ENCODE assay signal across 16 mouse cellular contexts in the genomic region with DNA sequence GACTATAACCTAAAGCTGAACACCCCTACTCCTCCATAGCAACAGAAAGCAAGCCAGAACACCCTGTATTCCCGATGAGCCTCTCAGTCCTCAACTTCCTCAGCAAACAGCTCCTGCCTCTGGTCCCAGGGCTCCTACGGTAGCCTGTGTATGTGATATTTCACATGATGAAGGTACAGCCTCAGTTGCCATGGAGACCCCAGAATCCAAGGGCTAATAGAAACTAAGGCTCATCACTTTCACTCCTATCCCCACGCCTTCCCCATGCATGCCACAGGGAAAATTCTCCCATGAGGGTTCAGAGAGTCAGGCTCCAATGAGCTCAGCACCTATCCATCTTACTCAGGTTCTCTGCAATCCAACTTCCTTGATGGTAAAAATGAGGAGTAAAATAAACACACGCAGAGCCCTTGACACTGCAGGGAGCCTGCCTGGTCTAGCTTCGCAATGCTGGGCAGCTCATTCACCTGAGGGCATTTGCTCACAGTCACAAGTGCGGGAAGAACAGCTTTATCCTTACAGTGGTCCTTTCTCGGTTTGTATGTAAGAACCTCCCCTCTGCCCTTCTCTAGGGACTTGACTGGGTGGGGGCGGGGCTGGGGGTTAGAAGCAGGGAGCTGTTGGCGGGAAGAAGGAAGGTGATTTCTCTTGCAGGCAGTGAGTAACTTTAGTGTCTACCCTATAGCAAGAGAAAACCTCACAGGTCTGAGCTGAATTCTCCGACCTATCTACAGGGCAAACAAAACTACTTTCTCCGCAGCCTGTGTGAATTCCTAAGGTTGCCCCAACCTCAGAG. TPM values are rescaled to one million over a fixed set of nuclear protein-coding genes. Genes with fewer than 3 reads are reported as not detected.
DNase-seq lines count a peak whose midpoint lies in the region; ATAC-seq and TF ChIP-seq lines count a peak whose summit lies in the region.
"Had no signal": no experiment of that assay in that cellular context is flagged by ENCODE, and none has a peak within 500 bp of the region (broad histone marks: within the 10 kb centered on the region; RNA-seq: fewer than 3 reads in every experiment).

No protein-coding gene starts in this region.

- no peak for DNase-seq in lung, postnatal 14 days
- no peak for DNase-seq in embryonic facial prominence, embryonic 10.5 days (ENCODE audit: low spot score)
- peak; percentile 46 for DNase-seq in hindbrain, postnatal 0 days (ENCODE audit: low spot score)
- DNase-seq in ovary, postnatal 14 days (ENCODE audit: low spot score) = no peak
- no peak for DNase-seq in gastrocnemius, adult 8-10 months (ENCODE audit: low spot score in 2 of 2)
- no peak for DNase-seq in ovary, adult 18-20 months (ENCODE audit: low spot score)
- DNase-seq: cerebellum, adult 11 months; gastrocnemius, postnatal 25 days; lung, adult 18-20 months had no signal

- H3K4me2 ChIP-seq in lung, embryonic 16.5 days (ENCODE audit: low read depth, low read length) = no peak overlapping the region
- no peak overlapping the region for H3K4me2 ChIP-seq in hindbrain, postnatal 0 days (ENCODE audit: low read depth, low read length)
- no peak overlapping the region for H3K4me2 ChIP-seq in neural tube, embryonic 15.5 days
- H3K4me2 ChIP-seq: embryonic facial prominence, embryonic 13.5 days; limb, embryonic 12.5 days; neural tube, embryonic 12.5 days had no signal

- H3K9ac ChIP-seq in lung, embryonic 16.5 days (ENCODE audit: low read length) = 0 out of 2 replicates have a peak overlapping the region, but pooled peaks have one; percentile 29
- H3K9ac ChIP-seq in hindbrain, postnatal 0 days (replicated peaks; ENCODE audit: low read length) = no peak overlapping the region
- H3K9ac ChIP-seq in neural tube, embryonic 15.5 days (replicated peaks) = no peak overlapping the region
- H3K9ac ChIP-seq: embryonic facial prominence, embryonic 13.5 days; limb, embryonic 12.5 days; neural tube, embryonic 12.5 days had no signal

- no peak overlapping the region for H3K4me3 ChIP-seq in lung, embryonic 16.5 days (ENCODE audit: low read length)
- no peak overlapping the region for H3K4me3 ChIP-seq in embryonic facial prominence, embryonic 10.5 days
- no peak overlapping the region for H3K4me3 ChIP-seq in hindbrain, postnatal 0 days (ENCODE audit: low read length)
- no peak overlapping the region for H3K4me3 ChIP-seq in neural tube, embryonic 15.5 days (replicated peaks)
- H3K4me3 ChIP-seq: embryonic facial prominence, embryonic 13.5 days; limb, embryonic 12.5 days; neural tube, embryonic 12.5 days had no signal

- no peak for TF ChIP-seq CTCF in hindbrain, postnatal 0 days (IDR thresholded peaks at IDR 0.05; ENCODE audit: low read depth)

- no peak for ATAC-seq in lung, embryonic 16.5 days (ENCODE audit: low read depth)
- peak; percentile 45; the same call in 1 of the 2 replicates for ATAC-seq in hindbrain, postnatal 0 days
- peak; percentile 38 for ATAC-seq in neural tube, embryonic 15.5 days (ENCODE audit: low FRiP score)
- ATAC-seq: forebrain, embryonic 16.5 days had no signal

- no peaks in the 10 kb centered on the region for H3K27me3 ChIP-seq in lung, embryonic 16.5 days (ENCODE audit: control insufficient read depth, insufficient read depth, low read depth, low read length)
- 0 out of 2 replicates have a peak, but pooled peaks cover 5% of the 10 kb centered on the region for H3K27me3 ChIP-seq in embryonic facial prominence, embryonic 10.5 days (replicated peaks; ENCODE audit: low read depth, poor library complexity, severe bottlenecking)
- H3K27me3 ChIP-seq in hindbrain, postnatal 0 days (ENCODE audit: insufficient read depth, low read length) = no peaks in the 10 kb centered on the region
- no peaks in the 10 kb centered on the region for H3K27me3 ChIP-seq in neural tube, embryonic 15.5 days (replicated peaks)
- H3K27me3 ChIP-seq: embryonic facial prominence, embryonic 13.5 days; limb, embryonic 12.5 days; neural tube, embryonic 12.5 days had no signal

- no peak overlapping the region for H3K27ac ChIP-seq in lung, embryonic 16.5 days (ENCODE audit: low read length)
- peak overlapping the region; percentile 65 for H3K27ac ChIP-seq in embryonic facial prominence, embryonic 10.5 days (replicated peaks)
- no peak overlapping the region for H3K27ac ChIP-seq in hindbrain, postnatal 0 days
- no peak overlapping the region for H3K27ac ChIP-seq in neural tube, embryonic 15.5 days (replicated peaks)
- H3K27ac ChIP-seq: embryonic facial prominence, embryonic 13.5 days; limb, embryonic 12.5 days; neural tube, embryonic 12.5 days had no signal

- 31% methylated on average over 11 of the region's 11 CpGs for WGBS in lung, embryonic 16.5 days
- 44% methylated on average over 11 of the region's 11 CpGs for WGBS in embryonic facial prominence, embryonic 10.5 days
- 40% methylated on average over 11 of the region's 11 CpGs for WGBS in hindbrain, postnatal 0 days
- 36% methylated on average over 11 of the region's 11 CpGs for WGBS in neural tube, embryonic 15.5 days

- H3K36me3 ChIP-seq in lung, embryonic 16.5 days (ENCODE audit: control insufficient read depth, insufficient read depth, low read length) = no peaks in the 10 kb centered on the region
- no peaks in the 10 kb centered on the region for H3K36me3 ChIP-seq in embryonic facial prominence, embryonic 10.5 days (replicated peaks)
- no peaks in the 10 kb centered on the region for H3K36me3 ChIP-seq in hindbrain, postnatal 0 days (ENCODE audit: insufficient read depth, low read length)
- H3K36me3 ChIP-seq in neural tube, embryonic 15.5 days = no peaks in the 10 kb centered on the region
- H3K36me3 ChIP-seq: embryonic facial prominence, embryonic 13.5 days; limb, embryonic 12.5 days; neural tube, embryonic 12.5 days had no signal

- no peaks in the 10 kb centered on the region for H3K9me3 ChIP-seq in lung, embryonic 16.5 days (ENCODE audit: control insufficient read depth, low read length)
- no peaks in the 10 kb centered on the region for H3K9me3 ChIP-seq in embryonic facial prominence, embryonic 10.5 days
- H3K9me3 ChIP-seq in hindbrain, postnatal 0 days (ENCODE audit: low read length) = no peaks in the 10 kb centered on the region
- H3K9me3 ChIP-seq in neural tube, embryonic 15.5 days (replicated peaks) = no peaks in the 10 kb centered on the region
- H3K9me3 ChIP-seq: embryonic facial prominence, embryonic 13.5 days; limb, embryonic 12.5 days; neural tube, embryonic 12.5 days had no signal

- peaks cover 7% of the 10 kb centered on the region for H3K4me1 ChIP-seq in lung, embryonic 16.5 days (replicated peaks; ENCODE audit: control insufficient read depth, insufficient read depth, low read length)
- peaks cover 24% of the 10 kb centered on the region for H3K4me1 ChIP-seq in embryonic facial prominence, embryonic 10.5 days
- H3K4me1 ChIP-seq in hindbrain, postnatal 0 days (ENCODE audit: insufficient read depth, low read length) = peaks cover 21% of the 10 kb centered on the region
- peaks cover 26% of the 10 kb centered on the region for H3K4me1 ChIP-seq in neural tube, embryonic 15.5 days

RNA-seq across cellular contexts. Expression of gene Apod, which starts 15.2 kb away (rescaled TPM):
- polyA plus RNA-seq in lung, embryonic 16.5 days (2015; fragmentation: Nextera tagmentation; extraction: Ambion mirVana) = 0.38 and 1.2 TPM in 2 replicates
- 5.0 and 6.1 TPM in 2 replicates for polyA plus RNA-seq in embryonic facial prominence, embryonic 10.5 days (2016; fragmentation: Nextera tagmentation; extraction: Ambion mirVana)
- total RNA-seq in hindbrain, postnatal 0 days (2014; rRNA removed) = 48.1 and 68.5 TPM in 2 replicates
- polyA plus RNA-seq in hindbrain, postnatal 0 days (2015; fragmentation: Nextera tagmentation; extraction: Ambion mirVana) = 293 and 295 TPM in 2 replicates
- polyA plus RNA-seq in neural tube, embryonic 15.5 days (2015; fragmentation: Nextera tagmentation; extraction: Ambion mirVana) = 48.8 and 54.0 TPM in 2 replicates
- total RNA-seq in gastrocnemius, adult 8-10 months (2022) = 10 to 100 TPM; 12.2 to 60.0 (median 32.3) TPM
- total RNA-seq: megakaryocyte progenitor cell, adult 5-6 weeks had no signal

RNA-seq across cellular contexts. Expression of gene Ppp1r2, which starts 24.3 kb away (rescaled TPM):
- polyA plus RNA-seq in lung, embryonic 16.5 days (2015; fragmentation: Nextera tagmentation; extraction: Ambion mirVana) = 110 and 116 TPM in 2 replicates
- 87.2 and 91.8 TPM in 2 replicates for polyA plus RNA-seq in embryonic facial prominence, embryonic 10.5 days (2016; fragmentation: Nextera tagmentation; extraction: Ambion mirVana)
- 53.4 and 59.6 TPM in 2 replicates for total RNA-seq in hindbrain, postnatal 0 days (2014; rRNA removed)
- 104 TPM in 2 replicates for polyA plus RNA-seq in hindbrain, postnatal 0 days (2015; fragmentation: Nextera tagmentation; extraction: Ambion mirVana)
- polyA plus RNA-seq in neural tube, embryonic 15.5 days (2015; fragmentation: Nextera tagmentation; extraction: Ambion mirVana) = 121 and 123 TPM in 2 replicates
- total RNA-seq in gastrocnemius, adult 8-10 months (2022) = 10 to 100 TPM; 71.4 to 96.4 (median 80.9) TPM
